Comparison of ENCODE assay signal across 9 mouse cellular contexts in genomic region chr12:79879093-79879917, GRCm38 (mm10).
DNase-seq lines count a peak whose midpoint lies in the region; ATAC-seq lines count a peak whose summit lies in the region.
"Had no signal": no experiment of that assay in that cellular context is flagged by ENCODE, and none has a peak within 500 bp of the region (broad histone marks: within the 10 kb centered on the region; RNA-seq: fewer than 3 reads in every experiment).

No protein-coding gene starts in this region.

- no peaks in the 10 kb centered on the region; the same call in 1 of the 2 replicates for H3K27me3 ChIP-seq in liver, embryonic 12.5 days (replicated peaks)
- H3K27me3 ChIP-seq in intestine, embryonic 16.5 days (replicated peaks; ENCODE audit: control insufficient read depth, insufficient read depth, low read length), result no peaks in the 10 kb centered on the region
- H3K27me3 ChIP-seq: CH12.LX had no signal

- no peak for ATAC-seq in liver, embryonic 12.5 days
- ATAC-seq in intestine, embryonic 16.5 days, result peak; percentile 82
- no peak for ATAC-seq in activated CD4-positive, CD25-positive, alpha-beta regulatory T cell, adult 4 months

- H3K4me1 ChIP-seq in liver, embryonic 12.5 days, result 0 out of 2 replicates have a peak, but pooled peaks cover 7% of the 10 kb centered on the region
- H3K4me1 ChIP-seq in intestine, embryonic 16.5 days (ENCODE audit: control insufficient read depth, insufficient read depth, low read length), result peaks cover 21% of the 10 kb centered on the region

- H3K4me3 ChIP-seq in liver, embryonic 12.5 days, result no peak overlapping the region
- H3K4me3 ChIP-seq in intestine, embryonic 16.5 days (ENCODE audit: low read length), result no peak overlapping the region

- H3K4me2 ChIP-seq in liver, embryonic 12.5 days, result no peak overlapping the region
- no peak overlapping the region for H3K4me2 ChIP-seq in intestine, embryonic 16.5 days (ENCODE audit: low read depth, low read length)

- no peaks in the 10 kb centered on the region for H3K9me3 ChIP-seq in liver, embryonic 12.5 days (replicated peaks)
- H3K9me3 ChIP-seq in intestine, embryonic 16.5 days (ENCODE audit: control insufficient read depth, low read length), result no peaks in the 10 kb centered on the region

- no peaks in the 10 kb centered on the region for H3K36me3 ChIP-seq in liver, embryonic 12.5 days
- no peaks in the 10 kb centered on the region for H3K36me3 ChIP-seq in intestine, embryonic 16.5 days (ENCODE audit: control insufficient read depth, insufficient read depth, low read length)

- H3K9ac ChIP-seq in liver, embryonic 12.5 days, result no peak overlapping the region
- H3K9ac ChIP-seq in intestine, embryonic 16.5 days (ENCODE audit: low read depth, low read length), result 0 out of 2 replicates have a peak overlapping the region, but pooled peaks have one; percentile 7

- peak; percentile 27 for DNase-seq in liver
- DNase-seq in forelimb bud, embryonic 11.5 days (ENCODE audit: low read depth, low spot score), result peak; percentile 77
- peak; percentile 51 for DNase-seq in lung, postnatal 10 days
- DNase-seq in thymus, postnatal 25 days, result no peak
- no peak for DNase-seq in right cerebral cortex, postnatal 36 days (ENCODE audit: low spot score in 2 of 2)

- 55% methylated on average over 15 of the region's 15 CpGs for WGBS in liver, embryonic 12.5 days (ENCODE audit: insufficient replicate concordance)
- 29% methylated on average over 15 of the region's 15 CpGs for WGBS in intestine, embryonic 16.5 days

- H3K27ac ChIP-seq in liver, embryonic 12.5 days, result no peak overlapping the region
- H3K27ac ChIP-seq in intestine, embryonic 16.5 days (ENCODE audit: low read length), result peak overlapping the region; percentile 5; the same call in 1 of the 2 replicates

Comparison
In these comparisons a context has a peak if more than half of its experiments do, and no peak if none do; other contexts are left out.
1. DNase-seq: peak in liver (single experiment), forelimb bud, embryonic 11.5 days (single experiment) and lung, postnatal 10 days (single experiment); none in thymus, postnatal 25 days (single experiment) and right cerebral cortex, postnatal 36 days (0 of 2).